Mouse (Mus musculus) olfactory bulb, adult 2 months (tissue): Measurements from ENCODE around the gene Unc5a.

Experiments used
- CTCF ChIP-seq: fragments of 200-500 bp; IDR thresholded peaks from 2 replicates; pipeline ENCODE4 v1.5.1; 2012; ENCODE audit warnings: low read depth, mild to moderate bottlenecking, low read length, moderate library complexity; ENCODE audit not compliant: insufficient read depth
- POLR2A ChIP-seq: fragments of 200-500 bp; IDR thresholded peaks from 2 replicates; pipeline ENCODE4 v1.6.1; 2012; ENCODE audit warnings: mild to moderate bottlenecking, low read depth, low read length, moderate library complexity; ENCODE audit not compliant: insufficient read depth

DNA sequence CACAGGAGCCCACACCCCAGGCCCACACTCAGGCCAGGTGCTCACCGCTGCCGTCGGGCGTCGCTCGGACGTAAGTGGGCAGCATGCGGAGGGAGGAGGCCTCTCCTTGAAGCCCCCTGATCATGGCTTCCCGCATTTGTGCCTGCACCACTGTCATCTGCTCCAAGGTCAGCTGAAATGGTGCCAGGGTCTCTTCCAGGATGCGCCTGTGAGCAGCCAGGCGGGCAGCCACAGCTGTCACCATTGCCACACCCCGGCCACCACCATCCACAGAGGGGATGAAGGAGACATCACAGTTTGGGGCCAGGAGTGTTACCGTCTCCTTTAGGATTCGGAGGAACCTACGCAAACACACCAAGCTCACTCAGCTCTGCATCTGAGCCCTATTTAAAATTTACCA lies 61.9 kb downstream of the Unc5a start:
- TF ChIP-seq CTCF (no peak), POLR2A (no peak)
